Mouse (Mus musculus): ENCODE data around the gene Tbc1d14.

The Tbc1d14 gene

DNA sequence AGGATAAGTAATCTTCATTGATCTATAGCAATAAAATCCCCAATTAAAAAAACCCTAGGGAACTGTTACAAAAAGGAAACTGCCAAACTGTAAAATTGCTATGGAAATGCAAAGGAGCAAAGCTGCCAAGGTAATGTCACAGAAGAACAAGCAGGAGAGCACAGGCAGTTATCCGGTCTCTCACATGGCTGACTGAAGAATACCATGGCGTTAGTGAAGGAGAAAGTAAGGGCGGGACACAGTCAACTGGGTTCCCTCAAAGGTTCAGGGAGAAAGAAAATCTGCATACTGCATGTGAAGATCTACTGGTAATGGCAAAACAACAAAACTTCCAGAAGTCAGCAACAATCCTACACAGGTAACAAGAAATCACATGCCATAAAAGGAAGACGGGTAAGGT is 36.8 kb downstream of the Tbc1d14 start:
- DNase-seq (ENCODE audit: low read depth, low spot score) = no peak

- DNase-seq (ENCODE audit: low read depth, low spot score) = no peak
These were observed 38.6 kb downstream of the Tbc1d14 start for GRCm38 (mm10) chr5:36554496-36554895.

GRCm38 (mm10) chr5:36553886-36554285 is 39.2 kb downstream of the Tbc1d14 start:
- no peak for DNase-seq (ENCODE audit: low read depth, low spot score)

GRCm38 (mm10) chr5:36553056-36553606 is 39.9 kb downstream of the Tbc1d14 start:
- no peak for DNase-seq (ENCODE audit: low read depth, low spot score)

- no peak for DNase-seq (ENCODE audit: low read depth, low spot score)
These were observed 40.7 kb downstream of the Tbc1d14 start for GRCm38 (mm10) chr5:36552391-36552790.

- DNase-seq (ENCODE audit: low read depth, low spot score) = no peak
These were observed 43.8 kb downstream of the Tbc1d14 start for GRCm38 (mm10) chr5:36549243-36549642.

GRCm38 (mm10) chr5:36544765-36545164 is 48.3 kb downstream of the Tbc1d14 start:
- DNase-seq (ENCODE audit: low read depth, low spot score) = no peak

- no peak for DNase-seq (ENCODE audit: low read depth, low spot score)
These were observed 52.1 kb downstream of the Tbc1d14 start for GRCm38 (mm10) chr5:36540928-36541327.

GRCm38 (mm10) chr5:36538576-36539187 is 54.4 kb downstream of the Tbc1d14 start:
- peak; percentile 27 for DNase-seq (ENCODE audit: low read depth, low spot score)

DNA sequence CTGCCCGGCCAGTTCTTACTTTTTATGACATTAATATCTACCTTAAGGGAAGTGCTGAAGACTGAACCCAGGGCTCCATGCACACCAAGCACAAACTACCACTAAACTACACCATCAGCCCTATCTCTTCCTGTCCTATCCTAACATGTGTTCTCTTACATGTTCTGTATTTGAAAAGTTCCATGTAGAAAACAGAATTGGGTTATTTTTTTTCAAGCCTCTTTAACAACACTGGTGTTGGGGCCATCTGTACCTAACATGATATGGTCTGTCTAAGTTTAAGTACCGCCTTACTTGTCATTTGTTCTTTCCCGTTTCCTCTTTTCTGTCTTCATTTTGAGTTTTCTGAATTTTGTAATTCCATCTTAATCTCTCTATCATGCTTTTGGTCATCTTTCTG is 56.7 kb downstream of the Tbc1d14 start:
- no peak for DNase-seq (ENCODE audit: low read depth, low spot score)

DNA sequence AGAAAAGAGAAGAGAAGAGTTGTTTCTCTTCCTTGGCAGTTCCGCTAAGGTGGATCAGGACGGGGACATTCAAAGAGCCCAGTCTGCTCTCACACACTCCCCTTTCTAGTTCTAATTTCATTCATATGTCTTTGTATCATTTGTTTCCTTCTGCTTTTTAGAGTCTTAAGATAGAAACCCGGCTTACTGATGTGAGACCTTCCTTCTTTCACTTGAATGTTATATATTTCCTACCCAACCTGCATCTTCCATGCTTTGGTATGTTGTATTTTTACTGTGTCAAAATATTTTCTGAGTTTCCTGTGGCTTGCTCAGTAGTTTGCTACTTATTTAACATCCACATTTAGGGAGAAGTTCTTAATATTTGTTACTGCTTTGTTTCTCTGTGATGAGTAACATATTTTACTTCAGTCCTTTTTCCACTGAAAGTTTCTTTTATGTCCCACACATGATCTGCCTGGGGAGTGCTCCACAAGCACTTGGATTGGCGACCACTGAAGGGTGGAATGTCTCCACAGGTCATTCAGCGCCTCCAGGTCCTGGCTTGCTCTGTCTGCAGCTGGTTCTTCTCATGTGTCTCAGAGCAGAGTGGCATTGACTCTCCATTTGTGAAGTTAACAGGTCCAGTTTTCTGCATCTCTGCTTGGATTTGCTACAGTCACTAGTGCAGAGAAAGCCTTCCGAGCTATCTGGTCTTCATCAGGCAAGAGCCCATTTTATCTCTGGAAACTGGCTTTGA is 57.5 kb downstream of the Tbc1d14 start:
- no peak for DNase-seq (ENCODE audit: low read depth, low spot score)

DNA sequence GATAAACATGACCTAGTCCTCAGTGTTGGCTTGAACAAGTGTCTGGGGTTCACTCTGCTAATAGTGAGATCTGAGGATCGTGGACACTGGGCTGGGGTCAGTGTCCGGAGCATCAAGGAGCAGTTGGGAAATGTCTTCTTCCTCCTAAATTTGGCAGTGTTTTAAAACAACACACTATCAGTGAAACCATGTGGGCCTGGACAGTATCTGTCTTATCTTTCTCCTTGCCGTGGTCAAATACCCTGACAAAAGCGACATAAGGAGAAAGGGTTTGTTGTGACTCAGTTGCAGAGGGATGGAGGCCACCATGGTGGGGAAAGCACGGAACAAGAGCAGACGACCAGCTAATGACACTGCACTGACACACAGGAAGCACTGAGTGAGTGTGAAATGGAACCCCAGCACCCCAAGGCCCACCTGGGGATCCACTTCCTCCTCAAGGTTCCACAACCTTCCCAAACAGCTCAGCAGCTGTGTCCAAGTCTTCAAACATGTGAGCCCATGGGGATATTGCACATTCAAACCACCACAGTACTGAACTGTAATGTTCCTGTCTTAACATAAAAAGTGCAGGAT is 58.5 kb downstream of the Tbc1d14 start:
- DNase-seq (ENCODE audit: low read depth, low spot score) = no peak

- DNase-seq (ENCODE audit: low read depth, low spot score) = peak; percentile 87
These were observed 62.8 kb downstream of the Tbc1d14 start for GRCm38 (mm10) chr5:36530129-36530751.

GRCm38 (mm10) chr5:36529698-36530097 is 63.4 kb downstream of the Tbc1d14 start:
- no peak for DNase-seq (ENCODE audit: low read depth, low spot score)

- no peak for DNase-seq (ENCODE audit: low read depth, low spot score)
These were observed 66.2 kb downstream of the Tbc1d14 start for GRCm38 (mm10) chr5:36526921-36527320.

- no peak for DNase-seq (ENCODE audit: low read depth, low spot score)
These were observed 66.8 kb downstream of the Tbc1d14 start for GRCm38 (mm10) chr5:36526274-36526673.

- DNase-seq (ENCODE audit: low read depth, low spot score) = no peak
These were observed 67.9 kb downstream of the Tbc1d14 start for GRCm38 (mm10) chr5:36525216-36525615.

DNA sequence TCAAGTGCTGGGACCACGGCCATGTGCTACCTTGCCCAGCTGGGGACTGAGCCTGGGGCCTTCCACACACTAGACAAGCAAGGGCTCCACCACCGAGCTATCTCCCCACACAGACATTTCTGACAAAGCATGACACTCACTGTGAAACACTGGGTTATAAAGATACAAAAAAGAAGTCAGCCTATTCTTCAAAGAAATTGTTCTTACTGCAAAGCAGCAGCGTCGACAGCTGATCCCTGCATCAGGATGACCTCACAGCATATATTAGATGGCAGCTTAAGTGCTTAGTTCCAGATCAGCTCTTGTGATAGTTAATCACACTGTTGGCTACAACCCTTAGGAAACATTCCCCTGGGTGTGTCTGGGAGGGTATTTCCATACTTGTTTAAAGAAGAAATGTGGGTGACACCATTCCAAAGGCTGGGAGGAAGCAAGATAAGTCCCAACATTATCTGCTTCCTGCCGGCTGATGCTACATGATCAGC is 69.8 kb downstream of the Tbc1d14 start:
- no peak for DNase-seq (ENCODE audit: low read depth, low spot score)

GRCm38 (mm10) chr5:36522782-36523181 is 70.3 kb downstream of the Tbc1d14 start:
- DNase-seq (ENCODE audit: low read depth, low spot score) = no peak

- no peak for DNase-seq (ENCODE audit: low read depth, low spot score)
These were observed 73.3 kb downstream of the Tbc1d14 start for GRCm38 (mm10) chr5:36519751-36520150.

GRCm38 (mm10) chr5:36517596-36517995 is 75.5 kb downstream of the Tbc1d14 start:
- DNase-seq (ENCODE audit: low read depth, low spot score) = no peak

DNA sequence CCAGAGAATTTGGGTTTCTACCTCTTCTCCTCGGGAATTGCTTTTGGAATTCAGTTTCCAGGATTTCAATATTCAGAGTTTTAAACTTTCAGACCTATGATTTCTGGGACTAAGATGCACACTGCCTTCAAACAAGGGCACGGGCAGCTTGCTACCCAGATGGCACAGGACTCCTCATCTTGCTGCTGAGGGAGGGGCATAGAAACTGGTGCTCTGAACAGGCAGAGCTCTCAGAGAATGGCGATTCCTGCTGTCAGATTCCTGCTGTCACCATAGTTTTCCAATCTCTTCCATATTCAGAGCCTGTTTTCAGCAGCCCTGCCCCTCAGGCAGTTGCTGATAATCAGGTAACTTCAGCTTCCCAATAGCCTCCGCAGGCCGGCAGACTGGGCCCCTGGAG is 77.5 kb downstream of the Tbc1d14 start:
- no peak for DNase-seq (ENCODE audit: low read depth, low spot score)

All from skeletal muscle tissue, adult 2 months (tissue).